Mouse (Mus musculus) CH12.LX (cell line): ENCODE data around the gene Pold3. TPM values are rescaled to one million over a fixed set of nuclear protein-coding genes. Genes with fewer than 3 reads are reported as not detected.

Experiments
- DNase-seq: peaks from one replicate; pipeline ENCODE4 v3.0.0-alpha.2; 2013; ENCODE audit errors: extremely low read depth
- H3K27ac ChIP-seq: 2 replicates; pipeline ENCODE4 v1.5.1; 2012; ENCODE audit warnings: low read depth, mild to moderate bottlenecking, control low read depth, moderate library complexity; ENCODE audit not compliant: insufficient read depth
- H3K27me3 ChIP-seq: replicated peaks from 2 replicates; pipeline ENCODE3; 2012; ENCODE audit warnings: inconsistent platforms
- H3K36me3 ChIP-seq, 2 experiments: replicated peaks in 1 of 2; 2 replicates each; pipeline versions ENCODE3 to v1.6.1; 2012; ENCODE audit warnings: inconsistent platforms in 1 of 2, low read length in 1 of 2, mild to moderate bottlenecking in 1 of 2, mixed read lengths in 1 of 2, moderate library complexity in 1 of 2; ENCODE audit not compliant: control insufficient read depth in 1 of 2, insufficient read depth in 1 of 2
- H3K4me1 ChIP-seq, 2 experiments: 2 replicates each; pipeline ENCODE4 v1.6.1; 2012; ENCODE audit warnings: inconsistent platforms in 1 of 2, moderate library complexity in 1 of 2; ENCODE audit not compliant: insufficient read depth in 2 of 2, control insufficient read depth in 1 of 2
- H3K4me2 ChIP-seq: 2 replicates; pipeline ENCODE4 v1.6.1; 2012; ENCODE audit warnings: low read depth, mild to moderate bottlenecking, control low read depth; ENCODE audit not compliant: poor library complexity, insufficient read depth, severe bottlenecking
- H3K4me3 ChIP-seq, 3 experiments: fragments of 150-350 bp in 1 of 3; sonication (generic) in 1 of 3; replicated peaks in 1 of 3; 2 replicates each; pipeline versions ENCODE3 to v1.5.1; 2011 to 2012; ENCODE audit warnings: low read depth in 2 of 3, low read length in 2 of 3, mild to moderate bottlenecking in 2 of 3, moderate library complexity in 2 of 3, control low read depth in 1 of 3, improper control_type of control experiment in 1 of 3, inconsistent platforms in 1 of 3, mixed read lengths in 1 of 3; ENCODE audit not compliant: poor library complexity in 1 of 3
- H3K79me2 ChIP-seq: replicated peaks from 2 replicates; pipeline ENCODE4 v1.6.1; 2012; ENCODE audit warnings: mild to moderate bottlenecking, moderate library complexity; ENCODE audit not compliant: control insufficient read depth, poor library complexity, insufficient read depth, severe bottlenecking; ENCODE audit errors: extremely low read depth
- H3K9ac ChIP-seq: 2 replicates; pipeline ENCODE4 v1.6.1; 2012; ENCODE audit warnings: low read depth, mild to moderate bottlenecking, control low read depth, moderate library complexity; ENCODE audit not compliant: insufficient read depth
- H3K9me3 ChIP-seq: replicated peaks from 2 replicates; pipeline ENCODE3; 2012; ENCODE audit warnings: low read length, inconsistent platforms, mixed read lengths
- CHD1 ChIP-seq: IDR thresholded peaks from 2 replicates; pipeline ENCODE4 v1.6.1; 2012; ENCODE audit warnings: low read depth, low read length, improper control_type of control experiment, inconsistent platforms
- E2F4 ChIP-seq: IDR thresholded peaks from 2 replicates; pipeline ENCODE4 v1.6.1; 2011; ENCODE audit warnings: low read depth, low read length, improper control_type of control experiment; ENCODE audit not compliant: insufficient replicate concordance
- EP300 ChIP-seq: IDR thresholded peaks from 2 replicates; pipeline ENCODE4 v1.6.1; 2011; ENCODE audit warnings: low read length, improper control_type of control experiment
- GABPA ChIP-seq: IDR thresholded peaks from 2 replicates; pipeline ENCODE4 v1.6.1; 2012; ENCODE audit warnings: low read depth, low read length, improper control_type of control experiment, inconsistent platforms; ENCODE audit not compliant: insufficient replicate concordance
- IRF4 ChIP-seq: IDR thresholded peaks from 2 replicates; pipeline ENCODE4 v1.6.1; 2014; ENCODE audit warnings: low read depth, mild to moderate bottlenecking, inconsistent platforms, low read length, improper control_type of control experiment
- JUND ChIP-seq: conservative IDR thresholded peaks from 2 replicates; pipeline ENCODE4 v1.6.1; 2011; ENCODE audit warnings: low read depth, low read length, improper control_type of control experiment
- MAZ ChIP-seq: IDR thresholded peaks from 2 replicates; pipeline ENCODE4 v1.6.1; 2012; ENCODE audit warnings: low read depth, mild to moderate bottlenecking, inconsistent platforms, low read length, improper control_type of control experiment, moderate library complexity
- MEF2A ChIP-seq: IDR thresholded peaks from 2 replicates; pipeline ENCODE4 v1.6.1; 2014; ENCODE audit warnings: low read depth, mild to moderate bottlenecking, inconsistent platforms, low read length, improper control_type of control experiment, borderline replicate concordance
- MXI1 ChIP-seq: IDR thresholded peaks from 2 replicates; pipeline ENCODE4 v1.6.1; 2011; ENCODE audit warnings: mild to moderate bottlenecking, low read depth, low read length, improper control_type of control experiment
- MYC ChIP-seq: IDR thresholded peaks from 2 replicates; pipeline ENCODE4 v1.6.1; 2011; ENCODE audit warnings: low read depth, mild to moderate bottlenecking, improper control_type of control experiment, low read length
- NELFE ChIP-seq: IDR thresholded peaks from 2 replicates; pipeline ENCODE4 v1.6.1; 2011; ENCODE audit warnings: low read depth, low read length, improper control_type of control experiment
- PAX5 ChIP-seq: IDR thresholded peaks from 2 replicates; pipeline ENCODE4 v1.6.1; 2012; ENCODE audit warnings: low read length, inconsistent platforms, mixed read lengths
- RAD21 ChIP-seq: IDR thresholded peaks from 2 replicates; pipeline ENCODE4 v1.6.1; 2011; ENCODE audit warnings: low read depth, mild to moderate bottlenecking, low read length, improper control_type of control experiment, moderate library complexity
- RCOR1 ChIP-seq: conservative IDR thresholded peaks from 2 replicates; pipeline ENCODE4 v1.6.1; 2012; ENCODE audit warnings: low read depth, mild to moderate bottlenecking, inconsistent platforms, low read length, improper control_type of control experiment
- SMC3 ChIP-seq: IDR thresholded peaks from 2 replicates; pipeline ENCODE4 v1.6.1; 2011; ENCODE audit warnings: low read depth, low read length, improper control_type of control experiment
- ZKSCAN1 ChIP-seq: IDR thresholded peaks from 2 replicates; pipeline ENCODE4 v1.6.1; 2012; ENCODE audit warnings: low read depth, inconsistent platforms, low read length, improper control_type of control experiment, borderline replicate concordance
- ZMIZ1 ChIP-seq: IDR thresholded peaks from 2 replicates; pipeline ENCODE4 v1.6.1; 2012; ENCODE audit warnings: low read depth, mild to moderate bottlenecking, inconsistent platforms, low read length, improper control_type of control experiment
- ZNF384 ChIP-seq: IDR thresholded peaks from 2 replicates; pipeline ENCODE4 v1.6.1; 2012; ENCODE audit warnings: low read depth, low read length, improper control_type of control experiment, inconsistent platforms
- dilution Hi-C: fragments of 300-500 bp; cut with MboI; formaldehyde crosslinking; loops from 2 replicates; pipeline ENCODE4 v1.14.3; 2020; ENCODE audit warnings: low sequenced_read_pairs; ENCODE audit not compliant: extremely low pct_unique_long_range_greater_than_20kb, extremely low pct_ligation_motif_present
- in situ Hi-C: fragments of 300-500 bp; cut with MboI; formaldehyde crosslinking; loops from 3 replicates; pipeline ENCODE4 v1.14.3; 2019; ENCODE audit warnings: low sequenced_read_pairs, low pct_ligation_motif_present, low pct_unique_long_range_greater_than_20kb, mixed read lengths
- polyA plus RNA-seq: library from polyadenylated mRNA; unstranded; fragments of >175 nt; gene quantifications from 2 replicates; pipeline ENCODE4 v1.2.1, GENCODE M21; 2012; ENCODE audit warnings: low read depth; ENCODE audit not compliant: insufficient read length
- total RNA-seq, 2 experiments: library from RNA; depleted of rRNA; stranded (reverse); fragments of 300-350 nt in 1 of 2; fragments of >200 nt in 1 of 2; gene quantifications; 2 replicates each; pipeline ENCODE4 v1.2.3; 2012 to 2014

The Pold3 gene
- total and polyA plus RNA-seq, 3 experiments: 59.5 to 121 (median 88.0) TPM

- TF ChIP-seq RCOR1 (no peak), ZNF384 (peak; percentile 52)
- H3K27ac ChIP-seq: no peak overlapping the region
- dilution Hi-C loops: no loop called here
- peaks cover 0 to 10% of the 10 kb centered on the region in 2 experiments; a peak in 1 of 4 replicates for H3K4me1 ChIP-seq
- no peak for DNase-seq
- H3K27me3 ChIP-seq: peaks cover 12% of the 10 kb centered on the region
- H3K36me3 ChIP-seq: no peaks in the 10 kb centered on the region
- no peaks in the 10 kb centered on the region for H3K9me3 ChIP-seq
- H3K4me2 ChIP-seq: no peak overlapping the region
- H3K9ac ChIP-seq: no peak overlapping the region
- no peak overlapping the region for H3K4me3 ChIP-seq
- H3K79me2 ChIP-seq: no peaks in the 10 kb centered on the region
- in situ Hi-C loops: no loop called here
These were observed 19.2 kb upstream of the Pold3 start for GRCm38 (mm10) chr7:100140591-100140990.

- Histone ChIP-seq H3K4me1 (peaks cover 0 to 10% of the 10 kb centered on the region in 2 experiments; a peak in 1 of 4 replicates), H3K36me3 (no peaks in the 10 kb centered on the region), H3K79me2 (no peaks in the 10 kb centered on the region), H3K27ac (no peak overlapping the region), H3K9me3 (no peaks in the 10 kb centered on the region), H3K9ac (no peak overlapping the region), H3K4me3 (no peak overlapping the region), H3K27me3 (no peaks in the 10 kb centered on the region), H3K4me2 (no peak overlapping the region)
- no peak for DNase-seq
- TF ChIP-seq MAZ: no peak
- TF ChIP-seq IRF4: no peak
- TF ChIP-seq CHD1: no peak
- no peak for TF ChIP-seq ZKSCAN1
- dilution Hi-C loops (no loop called here), in situ Hi-C loops (no loop called here)
These were observed 16.7 kb upstream of the Pold3 start for GRCm38 (mm10) chr7:100138075-100138474.

- no peaks in the 10 kb centered on the region for H3K79me2 ChIP-seq
- TF ChIP-seq GABPA: no peak
- TF ChIP-seq E2F4: no peak
- no peak for TF ChIP-seq NELFE
- no peak for TF ChIP-seq MAZ
- no peak for TF ChIP-seq EP300
- TF ChIP-seq RAD21: no peak
- no peak for TF ChIP-seq SMC3
- TF ChIP-seq MEF2A: no peak
- no peak for TF ChIP-seq JUND
- no peak for TF ChIP-seq ZMIZ1
- TF ChIP-seq MYC: no peak
- TF ChIP-seq PAX5: no peak
- no peak for TF ChIP-seq MXI1
- no peak for TF ChIP-seq CHD1
- no peaks in the 10 kb centered on the region for H3K36me3 ChIP-seq
- dilution Hi-C loops: no loop called here
- H3K27me3 ChIP-seq: no peaks in the 10 kb centered on the region
- no peak overlapping the region for H3K9ac ChIP-seq
- no peak overlapping the region for H3K4me2 ChIP-seq
- no peaks in the 10 kb centered on the region for H3K9me3 ChIP-seq
- no peak overlapping the region for H3K27ac ChIP-seq
- H3K4me1 ChIP-seq: peaks cover 0 to 10% of the 10 kb centered on the region in 2 experiments; a peak in 1 of 4 replicates
- no peak for DNase-seq
- in situ Hi-C loops: no loop called here
- H3K4me3 ChIP-seq: no peak overlapping the region
These were observed 15.7 kb upstream of the Pold3 start for GRCm38 (mm10) chr7:100137038-100137437.
